Mouse (Mus musculus): ENCODE results near the gene Sapcd2.

Gene Sapcd2

DNA sequence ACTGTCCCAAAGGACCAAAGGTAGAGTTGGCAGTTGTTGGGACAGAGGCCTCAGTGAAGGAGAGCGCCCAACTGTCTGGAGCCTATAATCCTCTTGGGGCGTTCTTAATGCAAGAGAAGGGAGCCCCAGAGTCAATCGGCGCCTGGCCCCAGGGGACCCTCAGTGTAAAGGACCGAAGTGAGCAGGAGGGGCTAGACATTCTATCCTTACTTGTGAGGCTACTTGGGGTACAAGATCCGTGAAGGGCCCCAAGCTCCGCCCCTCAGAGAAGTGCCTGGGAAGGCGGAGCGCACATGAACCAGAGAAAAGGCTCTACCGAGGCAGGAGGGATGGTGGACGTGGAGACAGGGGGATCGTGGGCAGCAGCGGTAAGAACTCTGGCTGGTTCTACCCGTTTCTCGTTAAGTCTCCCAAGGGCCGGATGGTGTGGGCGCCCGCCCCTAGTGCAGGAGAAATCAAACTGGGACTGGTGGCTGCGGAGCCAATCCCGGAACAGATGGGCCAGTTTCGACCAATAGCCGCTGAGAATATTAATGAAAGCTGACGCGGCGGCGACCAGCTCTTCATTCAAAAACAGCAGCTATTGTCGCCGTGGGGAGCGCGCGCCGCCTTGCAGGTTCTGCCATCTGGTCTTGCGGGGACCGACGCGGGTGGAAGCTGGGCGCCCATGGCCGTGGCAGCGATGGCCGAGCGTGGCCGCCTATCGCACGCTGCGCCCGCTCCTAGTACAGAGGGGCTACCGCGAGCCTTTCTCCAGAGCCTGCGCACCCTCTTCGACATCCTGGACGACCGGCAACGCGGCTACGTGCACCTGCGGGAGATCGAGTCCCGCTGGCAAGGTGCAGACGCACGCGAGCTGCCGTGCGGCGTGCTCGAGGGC, at the start of gene Sapcd2:
Gene Sapcd2, plus strand, starts transcription at position 558 of the 880 bp plus-strand sequence.
- DNase-seq (ENCODE audit: low spot score in 2 of 2): peak; percentile 85 to 86

GRCm38 (mm10) chr2:25326036-25326435, 46.1 kb upstream of the Sapcd2 start:
- DNase-seq (ENCODE audit: low spot score in 2 of 2): no peak

DNA sequence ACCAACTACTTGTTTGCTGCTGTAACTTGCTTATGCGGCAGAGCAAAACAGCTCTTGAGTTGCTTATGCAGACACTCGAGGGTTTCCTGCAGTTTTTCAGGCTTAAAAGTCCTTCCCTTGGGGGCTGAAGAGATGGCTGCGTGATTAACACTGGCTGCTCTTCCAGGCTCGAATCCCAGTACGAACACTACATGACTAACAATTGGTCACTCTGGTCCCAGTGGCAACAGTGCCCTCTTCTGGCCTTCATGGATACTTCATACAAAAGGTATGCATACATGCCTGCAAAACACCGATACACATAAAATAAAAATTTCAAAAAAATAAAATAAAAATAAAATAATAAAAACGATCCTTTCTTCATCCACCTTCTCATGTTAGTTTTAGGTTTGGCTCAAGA, 43.7 kb upstream of the Sapcd2 start:
- DNase-seq (ENCODE audit: low spot score in 2 of 2): no peak

GRCm38 (mm10) chr2:25331470-25331869, 40.7 kb upstream of the Sapcd2 start:
- no peak for DNase-seq (ENCODE audit: low spot score in 2 of 2)

GRCm38 (mm10) chr2:25332286-25333160, 39.6 kb upstream of the Sapcd2 start, which contains the start of gene Man1b1:
TSS of gene Man1b1 (plus strand) at chr2:25332338.
- peak; percentile 98 to 99 for DNase-seq (ENCODE audit: low spot score in 2 of 2)

GRCm38 (mm10) chr2:25333569-25333968, 38.6 kb upstream of the Sapcd2 start:
- DNase-seq (ENCODE audit: low spot score in 2 of 2): no peak

GRCm38 (mm10) chr2:25338303-25338702, 33.8 kb upstream of the Sapcd2 start:
- DNase-seq (ENCODE audit: low spot score in 2 of 2): no peak

- no peak for DNase-seq (ENCODE audit: low spot score in 2 of 2)
Measured at GRCm38 (mm10) chr2:25348162-25348561, 24.0 kb upstream of the Sapcd2 start.

- no peak for DNase-seq (ENCODE audit: low spot score in 2 of 2)
Measured at GRCm38 (mm10) chr2:25349499-25349898, 22.6 kb upstream of the Sapcd2 start.

GRCm38 (mm10) chr2:25350701-25351100, 21.4 kb upstream of the Sapcd2 start:
- DNase-seq (ENCODE audit: low spot score in 2 of 2): no peak

DNA sequence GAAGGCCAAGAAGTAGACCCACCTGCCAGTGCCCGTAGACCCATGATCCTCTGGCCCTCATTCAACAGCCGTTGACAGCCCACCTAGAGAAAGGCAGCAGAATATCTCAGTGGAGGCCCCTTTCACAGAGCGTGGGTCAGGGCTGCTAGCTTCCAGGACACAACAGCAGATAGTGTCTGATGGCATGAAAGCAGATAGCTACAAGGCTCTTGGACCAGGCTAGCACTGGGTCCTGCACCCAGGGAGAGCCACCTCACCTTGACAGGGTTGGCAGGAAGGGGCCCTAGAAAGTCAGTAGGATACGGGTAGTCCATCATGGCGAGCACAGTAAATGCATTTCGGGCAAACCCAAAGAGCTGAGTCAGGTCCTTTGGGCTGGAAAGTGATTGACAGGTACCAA, 17.9 kb upstream of the Sapcd2 start:
- DNase-seq (ENCODE audit: low spot score in 2 of 2): no peak

- DNase-seq (ENCODE audit: low spot score in 2 of 2): no peak
Measured at GRCm38 (mm10) chr2:25355419-25356066, 16.6 kb upstream of the Sapcd2 start.

GRCm38 (mm10) chr2:25356208-25357079, 15.7 kb upstream of the Sapcd2 start, which contains the start of gene Dpp7:
TSS of gene Dpp7 (minus strand) at chr2:25356359.
- DNase-seq (ENCODE audit: low spot score in 2 of 2): peak; percentile 76 to 82

GRCm38 (mm10) chr2:25359848-25360247, 12.3 kb upstream of the Sapcd2 start:
- DNase-seq (ENCODE audit: low spot score in 2 of 2): no peak

- no peak for DNase-seq (ENCODE audit: low spot score in 2 of 2)
Measured at GRCm38 (mm10) chr2:25363478-25364178, 8.5 kb upstream of the Sapcd2 start.

DNA sequence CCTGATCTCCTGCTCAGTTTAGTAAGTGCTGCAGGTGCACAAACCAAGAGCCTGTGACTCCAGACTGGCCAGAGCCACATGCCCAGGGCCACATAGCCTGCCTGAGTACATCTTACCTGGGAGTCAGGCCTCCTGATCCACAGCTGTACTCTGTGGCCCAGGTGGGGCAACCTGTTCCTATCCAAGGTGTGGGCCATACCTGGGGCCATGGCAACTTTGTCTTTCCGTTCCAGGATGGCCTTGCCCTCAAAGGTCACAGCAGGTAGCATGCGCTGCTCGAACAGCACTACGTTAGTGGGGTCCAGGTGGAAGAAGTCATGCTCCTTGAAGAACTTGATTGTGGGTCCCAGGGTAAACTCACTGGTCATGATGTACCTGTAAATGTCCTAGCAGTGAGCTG, 7.8 kb upstream of the Sapcd2 start:
- no peak for DNase-seq (ENCODE audit: low spot score in 2 of 2)

DNA sequence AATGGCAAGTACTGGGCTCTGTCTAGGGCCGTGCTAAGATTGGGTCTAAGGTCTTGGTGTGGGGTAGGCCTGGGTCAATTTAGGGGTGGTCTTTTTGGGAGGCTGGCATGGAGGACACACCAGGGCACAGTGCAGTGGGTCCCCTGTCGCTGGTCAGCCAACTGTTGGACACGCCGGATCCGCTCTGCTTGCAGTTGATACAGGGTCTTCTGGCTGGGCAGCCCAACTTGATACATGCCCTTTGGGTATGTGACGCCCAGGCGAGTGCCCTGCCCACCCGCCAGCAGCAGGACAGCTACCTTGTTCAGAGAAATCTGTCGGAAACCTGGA, 7.4 kb upstream of the Sapcd2 start:
- no peak for DNase-seq (ENCODE audit: low spot score in 2 of 2)

- DNase-seq (ENCODE audit: low spot score in 2 of 2): peak in 1 of 2 experiments; percentile 50
Measured at GRCm38 (mm10) chr2:25365091-25365761, 6.9 kb upstream of the Sapcd2 start, which contains the start of gene Uap1l1. TSS of gene Uap1l1 (minus strand) at chr2:25365682.

DNA sequence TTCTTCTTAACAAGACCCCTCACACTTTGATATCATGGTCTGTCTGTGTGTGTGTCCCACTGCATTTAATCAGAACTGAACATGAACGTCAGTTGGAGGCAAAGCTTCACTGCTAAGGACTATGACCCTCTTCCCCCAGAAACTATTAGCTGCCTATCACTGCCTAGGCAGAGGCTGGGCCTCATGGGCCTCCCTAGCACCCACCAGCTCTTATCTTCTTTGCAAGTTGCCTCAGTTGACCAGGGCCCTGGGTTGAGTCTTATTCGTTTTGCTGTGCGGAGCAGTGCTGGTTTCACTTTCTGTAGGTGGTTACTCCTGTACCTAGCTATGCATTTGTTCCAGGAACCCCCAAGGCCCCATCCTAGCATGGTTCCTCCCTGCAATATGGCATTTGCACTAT, 2.1 kb upstream of the Sapcd2 start:
- DNase-seq (ENCODE audit: low spot score in 2 of 2): no peak

All from frontal cortex, postnatal 10 days (tissue).